Mouse (Mus musculus) forebrain, embryonic 16.5 days (tissue): ENCODE measurements around the gene Zfp958. TPM values are rescaled to one million over a fixed set of nuclear protein-coding genes. Genes with fewer than 3 reads are reported as not detected.
A peak's percentile ranks its signal among the peaks of the same experiment; 100 is the strongest.
"Not testable (repeated sequence)": the region's sequence is repeated elsewhere in the genome, so short reads cannot be mapped to it uniquely, and the experiment has no call there.

Source experiments
- ATAC-seq: fragments of 200-750 bp; cut with Nextera tagmentation; 2 replicates; pipeline ENCODE4 v1.8.0; 2017; ENCODE audit warnings: mild to moderate bottlenecking, moderate library complexity
- H3K27ac ChIP-seq: fragments of 300-500 bp; sonication (generic); 2 replicates; pipeline ENCODE4 v1.5.1; 2014; ENCODE audit warnings: low read length, control low read depth
- H3K27me3 ChIP-seq: fragments of 300-500 bp; sonication (generic); replicated peaks from 2 replicates; pipeline ENCODE4 v1.6.1; 2014; ENCODE audit warnings: low read length; ENCODE audit not compliant: control insufficient read depth, insufficient read depth
- H3K36me3 ChIP-seq: fragments of 300-500 bp; sonication (generic); 2 replicates; pipeline ENCODE4 v1.6.1; 2014; ENCODE audit not compliant: control insufficient read depth, insufficient read depth
- H3K4me1 ChIP-seq: fragments of 300-500 bp; sonication (generic); replicated peaks from 2 replicates; pipeline ENCODE4 v1.6.1; 2014; ENCODE audit warnings: low read length; ENCODE audit not compliant: control insufficient read depth, insufficient read depth
- H3K4me2 ChIP-seq: fragments of 300-500 bp; sonication (generic); 2 replicates; pipeline ENCODE4 v1.6.1; 2014; ENCODE audit warnings: mild to moderate bottlenecking, low read length, control low read depth
- H3K4me3 ChIP-seq: fragments of 300-500 bp; sonication (generic); replicated peaks from 2 replicates; pipeline ENCODE4 v1.5.1; 2014; ENCODE audit warnings: mild to moderate bottlenecking, low read length, control low read depth
- H3K9ac ChIP-seq: fragments of 300-500 bp; sonication (generic); replicated peaks from 2 replicates; pipeline ENCODE4 v1.6.1; 2014; ENCODE audit warnings: low read depth, low read length, control low read depth
- H3K9me3 ChIP-seq: fragments of 300-500 bp; sonication (generic); 2 replicates; pipeline ENCODE4 v1.6.1; 2016; ENCODE audit warnings: low read length; ENCODE audit not compliant: control insufficient read depth
- WGBS: fragments of 180-500 bp; shearing (Covaris S2); extraction: QIAGEN DNeasy Blood & Tissue Kit; methylation state at CpG from one replicate; pipeline ENCODE4 v1.1.7; 2014; 5-methylcytosine and 5-hydroxymethylcytosine counted together
- polyA plus RNA-seq: library from polyadenylated mRNA; unstranded; fragments of >200 nt; fragmentation: Nextera tagmentation; extraction: Ambion mirVana; gene quantifications from 2 replicates; pipeline ENCODE4 v1.2.1, GENCODE M21; 2015

Gene Zfp958
- polyA plus RNA-seq, 1 experiment from 2014 or later, result 19.3 TPM

DNA sequence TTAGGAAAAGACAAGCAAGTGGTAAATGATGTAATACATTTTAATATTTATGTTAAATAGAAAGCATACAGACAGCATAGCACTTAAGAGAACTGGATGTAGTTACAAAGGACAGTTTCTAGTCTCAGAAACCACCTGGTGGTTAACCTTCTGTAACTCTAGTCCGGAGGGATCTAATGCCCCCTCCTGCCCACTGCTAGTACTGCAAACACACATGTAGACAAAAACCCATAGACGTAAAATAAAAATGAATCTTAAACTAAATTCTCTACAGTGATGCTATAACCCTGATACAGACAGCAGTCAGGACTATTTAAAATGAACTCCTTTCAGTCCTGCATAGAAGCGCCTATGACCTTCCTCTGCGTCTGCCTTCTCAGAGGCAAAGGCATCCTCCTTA, 24.1 kb downstream of the Zfp958 start:
- Histone ChIP-seq H3K9ac (no peak overlapping the region), H3K36me3 (peaks cover 7% of the 10 kb centered on the region; the same call in 1 of the 2 replicates), H3K9me3 (peaks cover 4% of the 10 kb centered on the region), H3K27me3 (no peaks in the 10 kb centered on the region), H3K4me1 (no peaks in the 10 kb centered on the region), H3K4me2 (no peak overlapping the region), H3K27ac (no peak overlapping the region), H3K4me3 (no peak overlapping the region)
- 90% methylated on average over 4 of the region's 4 CpGs for WGBS
- no peak for ATAC-seq

DNA sequence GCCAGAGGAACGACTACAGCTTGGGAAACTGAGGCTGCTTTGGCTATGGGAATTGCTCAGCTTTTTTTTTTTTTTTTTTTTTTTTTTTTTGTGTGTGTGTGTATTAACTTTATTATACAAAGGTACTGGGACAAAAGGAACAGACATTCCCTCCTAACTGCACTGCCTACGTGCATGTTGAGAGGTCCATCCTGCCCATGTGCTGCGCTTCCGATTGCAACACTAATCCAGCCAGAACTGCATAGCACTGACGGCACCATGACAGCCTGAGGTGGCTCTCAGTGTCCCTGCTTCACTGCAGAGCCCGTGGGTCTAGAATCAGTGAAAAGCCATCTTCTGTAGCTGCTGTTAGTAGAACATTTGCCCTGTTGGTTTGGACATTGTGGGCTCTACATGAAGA, 30.0 kb downstream of the Zfp958 start:
- H3K4me2 ChIP-seq, H3K27me3 ChIP-seq, H3K4me3 ChIP-seq, H3K9ac ChIP-seq, ATAC-seq, H3K4me1 ChIP-seq, H3K9me3 ChIP-seq, H3K27ac ChIP-seq, H3K36me3 ChIP-seq: not testable (repeated sequence)
- WGBS, result 96% methylated on average over 6 of the region's 6 CpGs

DNA sequence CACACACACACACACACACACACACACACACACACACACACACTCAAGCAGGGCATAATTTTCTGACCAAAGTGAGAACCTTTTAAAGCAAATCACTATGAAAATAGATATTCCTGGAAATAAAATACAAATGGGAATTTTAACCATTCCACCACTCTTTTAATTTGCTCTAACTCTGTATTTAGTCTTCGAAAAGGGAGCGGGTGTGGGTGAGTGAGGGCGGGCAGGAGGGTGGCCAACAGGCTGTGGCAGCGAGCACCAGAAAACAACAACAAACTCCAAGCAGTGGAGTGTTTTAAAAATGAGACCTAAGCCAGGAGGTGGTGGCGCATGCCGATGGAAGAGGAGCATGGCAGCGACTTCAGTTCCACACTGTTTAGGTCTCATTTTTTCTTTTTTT, 43.6 kb downstream of the Zfp958 start:
- Histone ChIP-seq H3K9ac (no peak overlapping the region), H3K27ac (no peak overlapping the region), H3K4me3 (no peak overlapping the region), H3K9me3 (no peaks in the 10 kb centered on the region; the same call in 1 of the 2 replicates), H3K36me3 (no peaks in the 10 kb centered on the region), H3K4me1 (no peaks in the 10 kb centered on the region), H3K27me3 (no peaks in the 10 kb centered on the region), H3K4me2 (no peak overlapping the region)
- 88% methylated on average over 7 of the region's 7 CpGs for WGBS
- ATAC-seq, result no peak

- Histone ChIP-seq H3K4me3 (no peak overlapping the region), H3K9ac (no peak overlapping the region), H3K4me1 (peaks cover 5% of the 10 kb centered on the region), H3K36me3 (no peaks in the 10 kb centered on the region), H3K9me3 (no peaks in the 10 kb centered on the region), H3K27ac (no peak overlapping the region), H3K27me3 (no peaks in the 10 kb centered on the region), H3K4me2 (no peak overlapping the region)
- ATAC-seq, result no peak
- 87% methylated on average over 17 of the region's 17 CpGs for WGBS
Observed at GRCm38 (mm10) chr8:4675191-4676003, 62.4 kb downstream of the Zfp958 start.

- H3K36me3 ChIP-seq, result no peaks in the 10 kb centered on the region
- no peak overlapping the region for H3K27ac ChIP-seq
- peak overlapping the region; percentile 57 for H3K4me2 ChIP-seq
- peak overlapping the region; percentile 87 for H3K9ac ChIP-seq
- peak overlapping the region; percentile 88 for H3K4me3 ChIP-seq
- 93% methylated on average over 7 of the region's 7 CpGs for WGBS
- no peaks in the 10 kb centered on the region for H3K27me3 ChIP-seq
- H3K9me3 ChIP-seq, result no peaks in the 10 kb centered on the region
- peaks cover 5% of the 10 kb centered on the region for H3K4me1 ChIP-seq
- ATAC-seq, result no peak
Observed at GRCm38 (mm10) chr8:4676586-4676985, 63.6 kb downstream of the Zfp958 start.

GRCm38 (mm10) chr8:4677265-4678217, 64.6 kb downstream of the Zfp958 start:
- peaks cover 5% of the 10 kb centered on the region for H3K4me1 ChIP-seq
- peak overlapping the region; percentile 100 for H3K27ac ChIP-seq
- H3K27me3 ChIP-seq, result no peaks in the 10 kb centered on the region
- WGBS, result 0% methylated on average over 72 of the region's 72 CpGs
- ATAC-seq, result peak; percentile 93
- no peaks in the 10 kb centered on the region for H3K9me3 ChIP-seq
- H3K9ac ChIP-seq, result peak overlapping the region; percentile 87
- no peaks in the 10 kb centered on the region for H3K36me3 ChIP-seq
- H3K4me3 ChIP-seq, result peak overlapping the region; percentile 88
- H3K4me2 ChIP-seq, result peak overlapping the region; percentile 65

DNA sequence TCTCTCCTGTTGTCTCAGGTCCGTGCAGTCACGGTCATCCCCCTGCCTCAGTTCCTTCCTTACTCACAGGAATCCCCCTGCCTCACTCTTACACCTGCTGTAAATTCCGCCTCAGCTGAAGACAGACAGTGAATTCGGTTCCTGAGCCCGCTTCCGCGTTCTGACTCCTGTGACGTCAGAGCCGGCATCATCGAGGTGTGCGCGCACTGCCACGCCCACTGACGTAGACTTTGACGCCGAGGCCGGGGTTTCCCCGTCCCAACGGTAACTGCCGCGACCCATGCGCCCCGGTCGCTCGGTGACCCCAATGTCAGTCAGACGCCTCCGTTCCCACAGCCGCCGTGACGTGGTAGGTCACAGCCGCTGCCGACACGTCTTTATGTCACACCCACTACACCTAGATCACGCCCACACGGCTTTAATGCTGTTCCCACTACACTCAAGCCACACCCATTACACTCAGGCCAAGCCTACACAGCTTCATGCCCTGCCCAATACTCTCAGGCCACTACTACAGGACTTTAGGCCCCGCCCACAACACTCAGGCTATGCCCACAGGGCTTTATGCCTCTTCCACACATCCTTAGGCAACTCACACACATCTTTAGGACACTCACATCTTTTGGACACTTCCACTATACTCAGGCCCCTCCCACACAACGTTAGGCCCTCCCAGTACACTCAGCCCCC, 65.4 kb downstream of the Zfp958 start:
- Histone ChIP-seq H3K9ac (peak overlapping the region; percentile 72), H3K4me3 (peak overlapping the region; percentile 88), H3K9me3 (no peaks in the 10 kb centered on the region), H3K36me3 (no peaks in the 10 kb centered on the region), H3K4me1 (peaks cover 5% of the 10 kb centered on the region), H3K4me2 (peak overlapping the region; percentile 65), H3K27ac (peak overlapping the region; percentile 100), H3K27me3 (no peaks in the 10 kb centered on the region)
- under 1% methylated on average over 37 of the region's 37 CpGs for WGBS
- ATAC-seq, result peak; percentile 39

DNA sequence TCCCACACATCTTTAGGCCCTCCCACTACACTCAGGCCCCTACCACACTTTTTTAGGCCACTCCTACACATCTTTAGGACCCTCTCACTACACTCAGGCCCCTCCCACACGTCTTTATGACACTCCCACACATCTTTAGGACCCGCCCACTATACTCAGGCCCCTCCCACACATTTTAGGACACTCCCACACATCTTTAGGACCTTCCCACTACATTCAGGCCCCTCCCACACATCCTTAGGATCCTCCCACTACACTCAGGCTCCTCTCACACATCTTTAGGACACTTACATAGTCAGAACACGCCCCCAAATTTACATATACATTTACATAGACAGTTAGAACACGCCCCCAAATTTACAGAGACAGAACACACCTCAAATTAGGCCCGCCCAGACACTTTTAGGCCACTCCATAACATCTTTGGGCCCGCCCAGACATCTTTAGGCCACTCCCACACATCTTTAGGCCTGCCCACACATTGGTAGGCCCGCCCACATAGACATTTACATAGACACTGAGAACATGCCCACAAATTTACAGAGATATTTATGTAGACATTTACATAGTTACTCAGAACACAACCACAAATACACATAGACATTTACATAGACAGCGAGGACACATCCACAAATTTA, 66.1 kb downstream of the Zfp958 start:
- H3K9me3 ChIP-seq, result no peaks in the 10 kb centered on the region
- 78% methylated on average over 8 of the region's 8 CpGs for WGBS
- no peak overlapping the region for H3K27ac ChIP-seq
- H3K4me1 ChIP-seq, result peaks cover 5% of the 10 kb centered on the region
- ATAC-seq, result no peak
- H3K36me3 ChIP-seq, result no peaks in the 10 kb centered on the region
- H3K9ac ChIP-seq, result no peak overlapping the region; the same call in 1 of the 2 replicates
- H3K4me3 ChIP-seq, result peak overlapping the region; percentile 88
- peak overlapping the region; percentile 65 for H3K4me2 ChIP-seq
- H3K27me3 ChIP-seq, result no peaks in the 10 kb centered on the region
